Mouse (Mus musculus): Measurements from ENCODE around the gene Rtn4rl2. TPM values are rescaled to one million over a fixed set of nuclear protein-coding genes. Genes with fewer than 3 reads are reported as not detected.

Rtn4rl2 gene
- polyA plus RNA-seq, 1 experiment: 11.8 TPM

DNA sequence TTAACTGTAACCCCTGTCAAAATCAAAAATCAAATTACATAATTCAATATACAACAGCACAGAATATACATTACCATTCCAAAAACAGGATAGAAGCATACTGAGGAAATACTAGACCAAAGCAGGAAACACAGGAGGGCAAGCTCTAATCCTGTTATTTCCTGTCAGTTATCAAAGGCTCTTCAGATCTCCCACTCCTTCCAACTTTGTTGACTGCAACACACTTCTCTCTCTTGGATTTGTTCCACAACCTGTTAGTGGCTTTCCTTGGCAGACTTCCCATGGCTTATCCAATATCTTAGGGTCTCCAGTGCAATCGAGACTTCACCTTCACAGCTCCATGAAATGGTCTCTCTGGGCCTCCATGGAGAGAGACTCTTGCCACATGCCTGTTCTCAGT lies 41.3 kb downstream of the Rtn4rl2 start:
- TF ChIP-seq CTCF (IDR thresholded peaks at IDR 0.05; ENCODE audit: extremely low read depth, insufficient read length, insufficient replicate concordance, low read depth, low read length): no peak
- peaks cover 9% of the 10 kb centered on the region for H3K27me3 ChIP-seq (ENCODE audit: control insufficient read depth, insufficient read depth, low read length)
- no peaks in the 10 kb centered on the region for H3K36me3 ChIP-seq (ENCODE audit: control insufficient read depth, insufficient read depth, low read length)
- WGBS: 26% methylated on average over 1 of the region's 1 CpGs
- no peak overlapping the region for H3K4me3 ChIP-seq (ENCODE audit: low read depth, low read length)
- H3K4me1 ChIP-seq (ENCODE audit: control insufficient read depth, insufficient read depth, insufficient read length, low read length): peaks cover 9% of the 10 kb centered on the region; the same call in 1 of the 2 replicates
- no peak overlapping the region for H3K27ac ChIP-seq (ENCODE audit: insufficient read depth, low read depth, low read length)

DNA sequence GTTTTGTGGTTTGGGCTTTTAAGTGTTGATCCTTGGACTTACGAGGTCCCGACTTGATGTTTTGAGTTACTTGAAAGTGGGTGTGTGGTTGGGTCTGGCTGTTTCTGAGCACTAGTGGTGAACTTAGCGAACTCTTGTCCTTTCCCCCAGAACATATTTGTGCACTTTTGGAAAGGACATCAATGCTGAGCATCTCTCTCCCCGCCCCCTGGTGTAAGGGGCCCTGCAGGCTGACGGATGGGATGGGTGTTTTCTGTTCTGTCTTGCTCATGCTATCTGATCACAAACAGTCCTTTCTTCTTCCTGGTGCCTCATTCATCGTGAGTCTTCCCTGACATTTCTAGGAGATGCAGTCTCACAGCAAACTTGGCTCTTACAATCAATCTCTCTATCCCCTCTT lies 42.9 kb downstream of the Rtn4rl2 start:
- Histone ChIP-seq H3K27me3 (ENCODE audit: control insufficient read depth, insufficient read depth, low read length) (peaks cover 24% of the 10 kb centered on the region), H3K4me3 (ENCODE audit: low read depth, low read length) (no peak overlapping the region), H3K4me1 (ENCODE audit: control insufficient read depth, insufficient read depth, insufficient read length, low read length) (peaks cover 11% of the 10 kb centered on the region), H3K27ac (ENCODE audit: insufficient read depth, low read depth, low read length) (no peak overlapping the region), H3K36me3 (ENCODE audit: control insufficient read depth, insufficient read depth, low read length) (no peaks in the 10 kb centered on the region)
- TF ChIP-seq CTCF (IDR thresholded peaks at IDR 0.05; ENCODE audit: extremely low read depth, insufficient read length, insufficient replicate concordance, low read depth, low read length): no peak
- TF ChIP-seq POLR2A (IDR thresholded peaks at IDR 0.05; ENCODE audit: low read depth, low read length): no peak
- WGBS: 72% methylated on average over 6 of the region's 6 CpGs

DNA sequence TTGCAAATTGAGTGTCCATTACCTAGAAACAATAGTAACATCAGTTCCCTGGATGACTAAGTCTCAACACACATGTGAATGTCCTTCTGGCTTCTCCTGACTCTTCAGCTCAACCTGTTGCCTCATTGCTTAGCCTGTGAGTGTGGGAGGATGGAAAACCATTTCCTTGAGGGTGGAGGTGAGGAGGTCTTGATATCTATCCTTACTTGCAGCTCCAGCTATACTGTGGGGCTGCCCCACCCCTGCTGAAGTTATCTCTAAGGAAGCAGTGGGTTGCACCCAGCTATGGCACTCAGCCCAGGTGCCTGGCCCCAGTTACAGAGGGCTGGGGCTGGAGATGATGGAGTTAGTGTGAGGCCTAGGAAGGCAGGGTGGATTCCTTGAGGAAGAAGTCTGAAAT lies 44.6 kb downstream of the Rtn4rl2 start:
- H3K4me3 ChIP-seq (ENCODE audit: low read depth, low read length): no peak overlapping the region

GRCm38 (mm10) chr2:84840748-84841563 lies 45.6 kb downstream of the Rtn4rl2 start:
- Histone ChIP-seq H3K4me1 (ENCODE audit: control insufficient read depth, insufficient read depth, insufficient read length, low read length) (peaks cover 16% of the 10 kb centered on the region), H3K27ac (ENCODE audit: insufficient read depth, low read depth, low read length) (no peak overlapping the region), H3K27me3 (ENCODE audit: control insufficient read depth, insufficient read depth, low read length) (peaks cover 29% of the 10 kb centered on the region), H3K4me3 (ENCODE audit: low read depth, low read length) (peak overlapping the region; percentile 64), H3K36me3 (ENCODE audit: control insufficient read depth, insufficient read depth, low read length) (no peaks in the 10 kb centered on the region)
- 10% methylated on average over 17 of the region's 17 CpGs for WGBS
- no peak for TF ChIP-seq CTCF (IDR thresholded peaks at IDR 0.05; ENCODE audit: extremely low read depth, insufficient read length, insufficient replicate concordance, low read depth, low read length)
- TF ChIP-seq POLR2A (IDR thresholded peaks at IDR 0.05; ENCODE audit: low read depth, low read length): no peak

More for the DNA sequence above, 44.6 kb downstream of the Rtn4rl2 start:
- peaks cover 16% of the 10 kb centered on the region for H3K4me1 ChIP-seq (ENCODE audit: control insufficient read depth, insufficient read depth, insufficient read length, low read length)
- TF ChIP-seq POLR2A (IDR thresholded peaks at IDR 0.05; ENCODE audit: low read depth, low read length): no peak
- H3K27me3 ChIP-seq (ENCODE audit: control insufficient read depth, insufficient read depth, low read length): peaks cover 29% of the 10 kb centered on the region
- H3K27ac ChIP-seq (ENCODE audit: insufficient read depth, low read depth, low read length): no peak overlapping the region
- no peaks in the 10 kb centered on the region for H3K36me3 ChIP-seq (ENCODE audit: control insufficient read depth, insufficient read depth, low read length)

- TF ChIP-seq CTCF (IDR thresholded peaks at IDR 0.05; ENCODE audit: extremely low read depth, insufficient read length, insufficient replicate concordance, low read depth, low read length) (no peak), POLR2A (IDR thresholded peaks at IDR 0.05; ENCODE audit: low read depth, low read length) (no peak)
- no peak overlapping the region for H3K27ac ChIP-seq (ENCODE audit: insufficient read depth, low read depth, low read length)
- 2% methylated on average over 54 of the region's 54 CpGs for WGBS
- peak overlapping the region; percentile 64 for H3K4me3 ChIP-seq (ENCODE audit: low read depth, low read length)
- H3K4me1 ChIP-seq (ENCODE audit: control insufficient read depth, insufficient read depth, insufficient read length, low read length): peaks cover 16% of the 10 kb centered on the region
- peaks cover 29% of the 10 kb centered on the region for H3K27me3 ChIP-seq (ENCODE audit: control insufficient read depth, insufficient read depth, low read length)
- H3K36me3 ChIP-seq (ENCODE audit: control insufficient read depth, insufficient read depth, low read length): no peaks in the 10 kb centered on the region
Measured at GRCm38 (mm10) chr2:84840016-84840747, 46.3 kb downstream of the Rtn4rl2 start.

GRCm38 (mm10) chr2:84838993-84839980 lies 47.2 kb downstream of the Rtn4rl2 start:
- TF ChIP-seq CTCF (IDR thresholded peaks at IDR 0.05; ENCODE audit: extremely low read depth, insufficient read length, insufficient replicate concordance, low read depth, low read length): no peak
- TF ChIP-seq POLR2A (IDR thresholded peaks at IDR 0.05; ENCODE audit: low read depth, low read length): no peak
- 2% methylated on average over 47 of the region's 47 CpGs for WGBS

More at GRCm38 (mm10) chr2:84838993-84839980, 47.2 kb downstream of the Rtn4rl2 start:
- Histone ChIP-seq H3K4me3 (ENCODE audit: low read depth, low read length) (peak overlapping the region; percentile 64), H3K27ac (ENCODE audit: insufficient read depth, low read depth, low read length) (no peak overlapping the region), H3K36me3 (ENCODE audit: control insufficient read depth, insufficient read depth, low read length) (no peaks in the 10 kb centered on the region), H3K4me1 (ENCODE audit: control insufficient read depth, insufficient read depth, insufficient read length, low read length) (peaks cover 16% of the 10 kb centered on the region), H3K27me3 (ENCODE audit: control insufficient read depth, insufficient read depth, low read length) (peaks cover 29% of the 10 kb centered on the region)

All from small intestine, adult 2 months (tissue).